Mouse (Mus musculus): Measurements from ENCODE around the gene Lats2. TPM values are rescaled to one million over a fixed set of nuclear protein-coding genes. Genes with fewer than 3 reads are reported as not detected.
"Not testable (repeated sequence)": the region's sequence is repeated elsewhere in the genome, so short reads cannot be mapped to it uniquely, and the experiment has no call there.

Lats2 gene
- total RNA-seq (2021): 10 to 100 TPM; 10.5 to 10.7 TPM

- intact Hi-C loops (cut with DNase I): no loop called here
- no peak for DNase-seq
Measured at GRCm38 (mm10) chr14:57758237-57758636, at the start of gene Lats2. Gene Lats2 (minus strand): TSS chr14:57758388.

- no peak for DNase-seq
- intact Hi-C loops (cut with DNase I): no loop called here
Measured at GRCm38 (mm10) chr14:57803731-57804130, 45.5 kb upstream of the Lats2 start.

GRCm38 (mm10) chr14:57797991-57798931, 40.1 kb upstream of the Lats2 start, which contains the start of gene Sap18:
Gene Sap18 (plus strand): TSS chr14:57798180.
- intact Hi-C loops (cut with DNase I): loop anchor here (5.0 kb wide), 1 partner anchor 51 kb away; the partner anchor contains the start of gene Gm49361
- DNase-seq: peak; percentile 99

GRCm38 (mm10) chr14:57797551-57797950, 39.4 kb upstream of the Lats2 start:
- DNase-seq: no peak

GRCm38 (mm10) chr14:57791171-57791570, 33.0 kb upstream of the Lats2 start:
- DNase-seq: no peak
- intact Hi-C loops (cut with DNase I): no loop called here

More at GRCm38 (mm10) chr14:57797551-57797950, 39.4 kb upstream of the Lats2 start:
- intact Hi-C loops (cut with DNase I): loop anchor here (5.0 kb wide), 1 partner anchor 50 kb away; the partner anchor contains the start of gene Gm49361

GRCm38 (mm10) chr14:57789759-57790158, 31.6 kb upstream of the Lats2 start:
- no peak for DNase-seq
- intact Hi-C loops (cut with DNase I): no loop called here

GRCm38 (mm10) chr14:57789311-57789710, 31.1 kb upstream of the Lats2 start:
- DNase-seq: no peak
- intact Hi-C loops (cut with DNase I): no loop called here

- DNase-seq: no peak
- intact Hi-C loops (cut with DNase I): no loop called here
Measured at GRCm38 (mm10) chr14:57787406-57787805, 29.2 kb upstream of the Lats2 start.

- no peak for DNase-seq
- intact Hi-C loops (cut with DNase I): no loop called here
Measured at GRCm38 (mm10) chr14:57772157-57772815, 14.1 kb upstream of the Lats2 start.

- intact Hi-C loops (cut with DNase I): no loop called here
- no peak for DNase-seq
Measured at GRCm38 (mm10) chr14:57769102-57769501, 10.9 kb upstream of the Lats2 start.

- DNase-seq: no peak
- intact Hi-C loops (cut with DNase I): no loop called here
Measured at GRCm38 (mm10) chr14:57760447-57761412, 2.5 kb upstream of the Lats2 start.

GRCm38 (mm10) chr14:57756094-57756493, 2.1 kb downstream of the Lats2 start:
- no peak for DNase-seq
- intact Hi-C loops (cut with DNase I): no loop called here

- intact Hi-C loops (cut with DNase I): no loop called here
Measured at GRCm38 (mm10) chr14:57755661-57756060, 2.5 kb downstream of the Lats2 start.

GRCm38 (mm10) chr14:57753351-57753992, 4.7 kb downstream of the Lats2 start:
- no peak for DNase-seq
- intact Hi-C loops (cut with DNase I): no loop called here

More at GRCm38 (mm10) chr14:57755661-57756060, 2.5 kb downstream of the Lats2 start:
- no peak for DNase-seq

- DNase-seq; intact Hi-C loops (cut with DNase I): not testable (repeated sequence)
Measured at GRCm38 (mm10) chr14:57751006-57751405, 7.2 kb downstream of the Lats2 start.

GRCm38 (mm10) chr14:57749501-57749900, 8.7 kb downstream of the Lats2 start:
- no peak for DNase-seq
- intact Hi-C loops (cut with DNase I): loop anchor here (5.0 kb wide), 1 partner anchor 48 kb away; the partner anchor contains the start of gene Sap18

GRCm38 (mm10) chr14:57746001-57746771, 12.0 kb downstream of the Lats2 start, which contains the start of gene Gm49361:
Gene Gm49361 (minus strand): TSS chr14:57746103.
- DNase-seq: peak; percentile 83
- intact Hi-C loops (cut with DNase I): loop anchor here (5.0 kb wide), 1 partner anchor 51 kb away; the partner anchor contains the start of gene Sap18

GRCm38 (mm10) chr14:57745291-57745969, 12.8 kb downstream of the Lats2 start:
- intact Hi-C loops (cut with DNase I): loop anchor here (5.0 kb wide), 1 partner anchor 52 kb away; the partner anchor contains the start of gene Sap18
- DNase-seq: peak; percentile 30

Data from left cerebral cortex, postnatal 4 days (tissue).